Mouse (Mus musculus) c-Kit-positive CD71-negative TER-119-negative erythroid progenitor cells, embryonic 14.5 days (primary cell): ENCODE measurements around the gene Kpnb1.

Experiments used
- DNase-seq: peaks from one replicate; pipeline ENCODE4 v3.0.0-alpha.2; 2013; ENCODE audit warnings: low read depth

Kpnb1 gene

DNA sequence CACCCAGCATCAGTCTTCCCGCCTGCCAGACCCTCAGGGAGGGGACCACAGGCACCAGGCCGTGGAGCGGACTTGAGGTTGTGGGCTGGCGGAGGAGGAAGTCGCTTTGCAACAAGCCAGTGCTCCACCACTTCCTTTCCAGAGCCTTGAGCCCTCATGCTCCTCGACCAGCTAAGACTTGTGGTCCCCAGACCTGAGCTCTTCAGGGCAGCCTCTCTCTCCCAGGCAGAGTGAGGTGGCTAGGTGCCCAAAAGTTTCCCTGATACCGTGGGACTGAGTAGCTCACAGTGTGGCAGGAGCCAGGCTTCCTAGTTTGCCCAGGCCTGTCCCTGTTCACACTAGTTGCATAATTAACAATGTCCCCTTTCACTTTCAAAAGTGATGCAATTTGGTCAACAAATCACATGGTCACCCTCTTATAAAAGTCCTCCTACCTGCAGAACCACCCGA lies 45.5 kb downstream of the Kpnb1 start:
- no peak for DNase-seq

DNA sequence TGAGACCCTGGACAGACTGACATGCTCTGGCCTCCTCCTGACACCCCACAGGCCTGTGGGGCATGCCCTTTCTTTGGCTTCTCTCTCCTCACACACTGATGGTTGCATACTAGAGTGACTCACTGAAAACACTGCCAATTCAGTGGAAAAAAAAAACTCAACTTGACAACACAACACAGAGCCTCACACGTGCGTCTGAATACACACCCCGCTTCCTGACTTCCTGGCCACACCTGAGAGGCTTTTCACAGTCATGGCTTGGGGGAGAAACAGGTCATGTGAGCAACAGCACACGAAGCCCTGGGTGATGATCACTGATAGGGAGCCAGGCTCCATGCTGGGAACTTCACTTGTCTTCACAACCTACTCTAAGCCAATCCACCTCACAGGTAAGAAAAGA lies 46.9 kb downstream of the Kpnb1 start:
- no peak for DNase-seq

DNA sequence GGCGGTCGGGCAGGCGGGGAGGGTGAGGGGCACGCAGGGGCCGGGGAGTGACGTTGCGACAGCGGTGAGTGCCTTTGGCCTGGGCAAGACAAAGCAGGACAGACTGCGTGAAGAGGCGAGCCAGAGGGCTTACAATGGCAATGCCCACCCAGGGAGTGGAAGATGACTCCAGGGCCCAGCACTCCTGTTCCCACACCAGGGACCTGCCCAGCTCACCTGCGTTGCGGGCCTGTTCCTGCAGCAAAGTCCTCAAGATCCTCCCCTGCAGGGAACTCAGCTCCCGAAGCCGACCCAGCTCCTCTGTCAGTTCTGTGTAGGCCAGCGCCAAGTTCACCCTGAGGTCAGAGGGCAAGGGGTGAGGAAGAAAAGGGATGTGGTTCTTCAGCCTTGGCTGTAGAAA lies 48.4 kb downstream of the Kpnb1 start:
- no peak for DNase-seq

DNA sequence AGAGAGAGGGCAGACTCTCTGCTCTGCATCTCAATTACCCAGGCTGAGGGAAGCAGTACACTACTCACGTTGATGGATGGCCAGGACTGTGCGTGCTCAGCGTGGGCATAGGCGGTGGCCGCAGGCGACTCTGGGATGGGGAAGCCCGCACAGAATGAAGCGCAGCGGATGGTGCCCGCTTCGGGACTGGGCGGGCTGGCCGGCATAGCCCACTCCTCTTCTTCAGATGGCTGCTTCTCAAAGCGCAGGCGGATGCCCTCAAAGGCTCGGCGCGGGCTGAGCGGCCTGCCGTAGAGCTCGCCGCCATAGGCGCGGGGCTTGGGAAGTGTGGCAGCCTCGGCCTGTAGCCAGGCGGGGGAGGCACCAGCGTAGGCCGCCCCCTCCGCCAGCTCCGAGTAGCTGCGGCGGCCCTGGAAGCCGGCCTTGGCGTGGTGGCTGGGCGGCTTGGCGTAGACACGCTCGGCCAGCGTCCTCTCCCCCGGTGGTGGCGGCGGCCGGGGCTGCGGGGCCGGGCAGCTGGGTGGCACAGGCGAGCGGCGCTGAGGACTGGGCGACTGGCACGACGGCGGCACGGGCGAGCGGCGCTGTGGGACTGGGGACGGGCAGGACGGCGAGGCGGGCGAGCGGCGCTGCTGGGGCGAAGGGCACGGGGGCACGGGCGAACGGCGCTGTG lies 49.0 kb downstream of the Kpnb1 start:
- DNase-seq = no peak

DNA sequence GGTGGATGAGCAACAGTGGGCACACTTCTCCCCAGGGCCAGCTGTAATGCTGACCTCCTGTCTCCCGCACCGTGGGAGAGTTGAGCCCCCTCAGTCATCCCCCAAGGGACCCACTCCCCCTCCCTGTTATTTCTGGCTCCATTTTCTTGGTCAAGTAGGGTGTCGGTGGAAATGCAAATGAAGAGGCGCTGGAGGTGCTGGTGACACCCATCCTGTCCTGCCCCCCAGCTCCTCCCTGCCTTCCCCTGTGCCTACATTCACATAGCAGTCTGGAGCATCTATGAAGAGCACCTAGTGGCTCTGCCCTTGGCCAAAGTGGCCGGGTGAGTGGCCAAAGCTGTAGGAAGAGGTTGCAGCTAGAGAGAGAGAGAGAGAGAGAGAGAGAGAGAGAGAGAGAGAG lies 54.4 kb downstream of the Kpnb1 start:
- no peak for DNase-seq

DNA sequence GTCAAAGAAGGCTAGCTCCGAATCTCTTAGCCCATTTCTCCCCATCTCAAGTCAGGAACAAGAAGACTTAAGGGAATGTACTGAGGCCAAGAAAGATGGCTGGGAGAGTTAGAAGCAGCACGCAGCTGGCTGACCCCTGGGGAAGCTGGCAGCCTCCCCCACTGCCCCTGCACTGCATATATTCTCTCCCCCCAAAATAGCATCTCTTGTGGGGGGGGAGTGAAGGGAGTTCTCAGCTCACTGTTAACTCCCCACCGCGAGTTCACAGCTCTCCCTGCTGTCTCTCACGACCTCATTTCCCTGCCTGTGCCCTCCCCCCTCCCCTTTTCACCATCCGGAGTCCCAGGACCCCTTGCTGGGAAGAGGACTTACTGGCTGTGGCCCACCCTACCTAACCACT lies 55.5 kb downstream of the Kpnb1 start:
- DNase-seq = no peak

DNA sequence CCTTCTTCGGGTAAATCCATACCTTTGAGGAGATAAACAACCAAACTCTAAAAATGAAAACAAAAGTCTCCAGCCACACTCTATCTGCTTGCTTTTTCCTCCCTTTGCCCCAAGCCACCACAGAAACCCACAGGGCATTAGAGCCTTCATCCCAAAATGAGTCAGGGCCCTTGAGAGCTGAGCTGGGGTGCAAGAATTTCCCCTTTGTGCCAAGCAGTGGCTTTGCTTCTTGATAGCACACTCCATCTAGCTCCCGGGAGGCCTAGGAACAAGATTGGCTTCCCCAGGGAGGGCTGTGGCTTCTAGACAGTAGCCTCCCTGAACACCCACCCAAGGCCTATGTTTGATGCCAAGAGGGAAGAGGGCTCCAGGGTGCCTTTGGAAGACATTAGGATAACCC lies 56.0 kb downstream of the Kpnb1 start:
- no peak for DNase-seq

DNA sequence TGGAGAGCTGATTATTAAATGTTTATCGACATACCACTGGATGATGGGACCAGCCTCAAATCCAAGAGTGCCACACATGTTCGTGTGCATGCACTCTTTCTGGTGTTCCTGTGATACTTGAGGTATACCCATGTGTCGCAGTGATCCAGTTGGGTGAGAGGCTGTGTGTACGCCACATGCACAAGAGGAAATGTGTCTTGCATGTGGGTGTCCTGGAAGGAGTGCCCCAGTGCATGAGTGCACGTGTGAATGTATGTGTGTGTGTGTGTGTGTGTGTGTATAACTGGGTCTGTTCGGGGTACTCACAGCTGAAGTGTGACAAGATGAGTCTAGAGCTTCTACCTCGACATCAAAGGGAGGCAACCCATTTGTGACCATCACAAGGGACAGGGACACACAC lies 57.4 kb downstream of the Kpnb1 start:
- no peak for DNase-seq

DNA sequence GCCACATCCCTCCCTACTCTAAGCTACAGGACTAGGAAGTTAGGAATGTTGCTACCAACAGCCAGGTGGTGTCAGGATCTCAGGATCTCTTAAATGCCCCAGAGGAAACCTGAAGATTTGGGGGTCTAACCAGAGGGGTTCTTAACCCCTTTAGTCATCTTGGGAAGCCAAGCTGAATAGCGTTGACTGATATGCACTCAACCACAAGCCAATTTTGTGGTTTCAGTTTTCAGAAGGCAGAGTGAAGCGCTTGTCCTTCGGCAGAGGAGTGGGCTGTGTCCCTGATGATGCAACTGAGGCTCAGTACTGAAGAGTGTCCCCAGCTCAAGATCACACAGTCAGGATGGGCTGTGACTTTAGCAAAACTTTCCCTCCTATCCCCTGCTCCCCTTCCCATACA lies 58.7 kb downstream of the Kpnb1 start:
- no peak for DNase-seq

DNA sequence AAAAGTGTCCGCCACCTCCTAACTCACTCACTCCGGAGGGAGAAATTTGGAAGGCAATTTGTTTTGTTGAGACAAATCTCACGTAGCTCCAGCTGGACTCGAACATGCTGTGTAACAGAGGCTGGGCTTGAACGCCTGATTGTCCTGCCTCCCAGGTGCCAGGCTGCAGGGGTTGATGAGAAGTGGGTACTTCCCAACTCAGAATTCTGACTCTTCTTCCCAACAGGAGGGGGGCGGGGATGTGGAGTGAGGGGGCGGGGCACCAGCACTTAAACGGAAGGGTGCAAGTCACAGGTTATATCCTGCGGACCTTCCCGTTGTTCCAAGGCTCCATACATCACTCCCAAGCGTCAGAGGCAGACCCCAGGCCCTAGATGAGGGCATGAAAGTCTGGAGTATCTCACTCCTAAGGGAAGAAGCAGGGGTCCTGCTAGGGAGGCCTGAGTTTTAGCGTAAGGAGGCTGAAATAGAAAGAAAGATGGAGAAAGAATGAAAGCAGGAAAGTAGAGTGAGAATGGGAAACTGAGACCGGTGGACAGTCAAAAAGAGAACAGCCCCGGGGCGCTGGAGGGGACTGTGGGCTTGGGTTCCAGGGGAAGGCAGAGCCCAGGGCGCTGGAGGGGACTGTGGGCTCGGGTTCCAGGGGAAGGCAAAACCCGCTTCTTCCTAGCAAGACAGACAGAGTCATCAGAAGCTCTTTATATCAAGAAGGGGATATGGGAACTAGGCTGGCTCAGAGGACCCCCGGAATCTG lies 60.0 kb downstream of the Kpnb1 start:
- no peak for DNase-seq

DNA sequence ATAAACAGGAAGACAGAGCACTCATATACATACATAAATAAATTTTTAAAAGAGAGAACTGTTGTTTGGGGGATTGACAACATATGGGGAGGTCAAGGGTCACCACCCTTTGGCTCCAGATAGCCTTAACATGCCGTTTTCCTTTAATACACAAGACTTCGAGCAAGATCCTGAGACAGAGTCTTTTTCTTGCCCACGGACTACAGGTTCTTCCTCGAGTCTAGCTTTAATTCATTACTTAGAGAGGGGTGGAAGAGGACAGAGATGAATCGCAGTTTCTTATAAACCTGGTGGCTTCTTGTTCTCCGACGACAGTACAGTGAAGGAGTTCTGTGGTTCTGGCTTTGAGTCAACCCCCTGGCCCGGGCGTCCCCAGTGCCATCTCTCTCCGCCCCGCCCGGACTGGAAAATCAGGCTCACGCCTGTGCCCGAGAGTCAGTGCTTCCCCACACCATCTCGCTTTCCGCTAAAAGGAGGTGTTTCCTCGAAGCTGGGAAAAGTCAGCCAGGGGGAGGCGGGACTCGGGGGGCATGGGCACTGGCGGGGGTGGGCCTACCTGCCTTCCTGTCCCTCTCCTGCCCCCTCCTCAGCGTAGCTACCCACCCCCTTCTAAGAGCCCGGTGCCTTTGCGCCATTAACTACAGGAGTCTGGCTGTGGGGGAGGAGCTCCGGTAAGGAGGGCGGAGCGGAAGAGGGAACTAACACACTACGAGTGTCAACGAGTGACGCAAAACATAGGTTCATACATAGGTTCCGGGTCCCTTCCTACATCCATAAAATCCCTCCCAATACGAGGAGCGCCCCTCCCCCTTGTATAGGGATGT lies 60.8 kb downstream of the Kpnb1 start:
- DNase-seq = no peak

DNA sequence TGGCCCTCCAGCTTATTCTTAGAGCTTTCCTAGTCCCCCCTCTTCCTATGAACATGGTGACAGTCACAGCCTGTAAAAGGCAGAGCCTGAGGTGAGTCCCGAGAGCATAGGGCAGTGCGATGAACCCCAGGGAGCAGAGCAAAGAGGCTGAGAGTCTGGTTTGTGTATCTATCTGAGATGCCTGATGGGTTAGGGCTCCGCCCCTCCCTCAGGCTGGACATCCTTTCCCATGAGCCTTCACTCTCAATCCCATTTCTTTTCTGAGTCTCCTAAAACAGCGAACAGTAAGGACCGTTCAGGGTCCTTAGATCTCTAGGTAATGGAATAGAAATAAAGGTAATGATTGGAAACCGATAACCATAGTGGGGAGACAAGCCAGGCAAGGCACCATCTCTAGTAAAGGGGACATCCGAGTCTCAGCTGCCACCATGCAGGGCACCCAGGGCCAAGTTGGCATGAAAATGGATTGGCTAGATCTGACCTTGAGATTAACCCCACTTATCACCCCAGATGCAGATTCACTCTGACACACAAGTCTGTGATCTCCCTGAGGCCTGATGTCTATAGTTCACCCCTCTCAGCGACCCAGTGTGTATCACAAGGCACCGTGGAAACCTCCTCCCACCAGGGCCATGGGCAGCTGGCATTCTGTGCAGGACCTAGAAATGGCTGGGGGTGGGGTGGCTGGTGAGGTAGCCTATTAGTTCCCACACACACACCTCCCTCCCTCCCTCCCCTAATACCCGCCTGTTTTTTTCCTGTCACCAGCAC lies 63.2 kb downstream of the Kpnb1 start:
- no peak for DNase-seq

DNA sequence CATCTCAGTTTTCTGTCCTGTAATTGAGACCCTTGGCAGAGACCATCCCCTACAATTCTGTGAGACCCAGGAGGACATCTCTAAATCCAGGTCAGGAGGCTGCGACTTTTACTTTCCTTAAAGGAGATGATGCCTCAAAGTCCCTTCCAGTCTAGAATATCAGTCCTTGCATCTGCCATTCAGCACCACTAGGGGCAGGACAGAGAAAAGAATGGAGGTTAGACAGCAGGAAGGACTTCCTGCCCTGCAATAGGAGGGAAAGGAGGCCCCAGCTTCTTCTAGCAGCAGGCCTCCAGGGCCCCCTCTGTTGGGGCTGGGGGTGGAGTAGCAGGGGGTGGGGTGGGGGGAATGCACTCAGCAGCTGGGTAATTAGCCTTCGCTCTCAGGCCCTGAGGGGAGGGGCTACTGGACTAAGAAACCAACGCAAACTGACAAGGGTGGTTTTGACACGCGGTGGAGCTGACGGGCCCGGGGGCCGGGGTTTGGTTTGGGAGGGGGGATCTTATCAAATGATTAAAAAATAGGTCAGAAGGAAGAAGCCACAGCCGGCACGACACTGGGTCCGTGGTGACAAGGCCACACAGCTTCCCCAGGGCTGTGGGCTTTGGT lies 64.3 kb downstream of the Kpnb1 start:
- DNase-seq = no peak

DNA sequence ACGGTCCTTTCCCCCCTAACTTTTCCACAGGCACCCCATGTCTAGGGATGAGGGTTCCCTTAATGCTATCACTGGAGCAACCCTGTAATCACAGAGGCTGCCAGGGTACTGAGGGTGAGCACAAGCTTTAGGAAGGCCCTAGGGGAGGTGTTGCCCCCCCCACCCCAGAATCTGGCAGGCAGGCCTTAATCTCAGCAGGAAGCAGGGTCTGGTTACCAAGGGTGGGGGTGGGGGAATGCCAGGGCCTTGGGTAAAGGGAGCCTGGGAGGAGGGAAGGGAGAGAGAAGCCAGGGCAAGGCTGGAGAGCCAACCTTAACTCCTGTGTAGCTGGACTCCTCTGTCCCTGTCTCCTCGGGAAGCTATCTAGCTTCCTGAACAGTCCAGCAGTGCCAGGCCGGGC lies 67.0 kb downstream of the Kpnb1 start:
- no peak for DNase-seq

DNA sequence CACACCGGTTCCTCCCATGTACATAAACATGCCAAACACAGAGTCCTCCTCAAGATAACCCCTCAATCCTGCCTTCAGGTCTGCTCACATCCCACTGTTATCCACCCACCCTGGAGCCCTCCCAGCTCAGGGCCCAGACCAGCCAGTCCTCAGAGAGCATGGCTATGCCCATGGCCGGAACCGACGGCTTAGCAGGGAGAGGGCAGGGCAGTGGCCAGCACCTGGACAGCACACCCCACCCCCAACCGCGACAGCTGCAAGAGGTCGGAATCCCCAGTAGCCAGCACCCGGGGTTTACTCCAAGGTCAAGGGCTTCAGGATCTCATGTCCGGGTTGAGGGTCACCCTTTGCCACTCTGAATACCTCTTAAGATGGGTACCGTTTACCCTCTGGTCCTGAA lies 67.5 kb downstream of the Kpnb1 start:
- DNase-seq = no peak

DNA sequence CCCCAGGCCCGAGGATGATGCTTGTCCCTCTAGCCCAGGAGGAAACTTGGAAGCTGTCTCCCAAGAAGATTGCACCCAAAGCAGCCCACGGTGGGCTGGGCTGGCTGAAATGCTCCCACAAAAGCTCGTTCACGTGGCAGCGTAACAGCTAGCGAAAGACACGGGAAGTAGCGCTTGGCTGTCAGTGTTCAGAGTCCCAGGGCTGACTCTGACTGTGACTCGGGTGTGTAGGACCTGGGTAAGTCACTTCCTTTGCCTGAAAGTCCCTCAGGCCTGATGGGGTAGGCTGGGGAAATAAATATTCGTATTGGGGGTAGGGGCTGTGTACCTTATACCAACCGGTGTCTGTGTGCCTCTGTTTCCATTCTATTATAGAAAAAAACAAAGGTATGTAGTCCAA lies 71.9 kb downstream of the Kpnb1 start:
- no peak for DNase-seq

DNA sequence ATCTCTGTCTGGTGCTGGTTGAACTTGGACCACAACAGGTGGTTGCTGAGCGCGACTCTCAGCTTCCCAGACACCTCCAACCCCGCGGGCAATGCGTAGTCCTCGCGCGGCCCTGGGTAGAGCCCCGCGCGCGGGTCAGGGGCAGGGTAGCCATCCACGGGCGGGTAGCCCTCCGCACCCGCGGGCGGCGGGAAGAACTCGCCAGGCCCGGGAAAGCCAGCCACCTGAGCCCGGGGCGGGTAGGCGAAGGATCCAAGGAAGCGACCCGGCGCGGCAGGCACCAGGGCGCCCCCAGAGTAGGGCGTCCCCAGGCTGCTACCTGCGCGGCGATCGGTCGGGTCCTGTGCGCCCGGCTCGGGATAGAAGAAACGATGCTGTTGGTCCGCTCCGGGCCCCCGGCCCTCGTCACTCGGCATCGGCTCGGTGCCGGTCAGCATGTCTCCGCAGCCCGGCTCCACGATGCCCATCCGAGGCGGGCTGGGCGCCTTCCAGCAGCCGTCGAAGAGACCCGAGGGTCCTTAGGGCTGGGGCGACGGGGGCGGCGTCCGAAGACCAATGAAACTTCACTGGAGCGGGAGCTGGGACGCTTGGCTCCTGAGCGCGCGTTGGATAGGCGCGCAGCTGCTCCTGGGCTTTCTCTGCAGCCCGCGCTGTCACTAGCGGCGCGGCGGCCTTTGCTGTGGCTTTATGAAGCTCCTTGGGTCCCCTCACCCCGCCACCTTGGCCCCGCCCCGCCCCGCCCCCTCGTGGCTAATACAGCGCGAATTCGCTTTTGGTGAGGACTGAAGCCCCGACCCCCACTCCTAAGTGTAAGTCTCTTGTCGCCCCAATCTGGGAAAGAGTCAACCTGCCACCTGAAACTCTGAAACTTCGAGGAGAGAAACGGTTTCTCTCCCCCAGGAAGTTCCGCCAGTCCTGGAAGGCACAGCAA lies 72.7 kb downstream of the Kpnb1 start, which contains the start of gene Tbx21:
Tbx21 (minus strand) TSS at position 661 of the 931 bp plus-strand sequence.
- DNase-seq = no peak

DNA sequence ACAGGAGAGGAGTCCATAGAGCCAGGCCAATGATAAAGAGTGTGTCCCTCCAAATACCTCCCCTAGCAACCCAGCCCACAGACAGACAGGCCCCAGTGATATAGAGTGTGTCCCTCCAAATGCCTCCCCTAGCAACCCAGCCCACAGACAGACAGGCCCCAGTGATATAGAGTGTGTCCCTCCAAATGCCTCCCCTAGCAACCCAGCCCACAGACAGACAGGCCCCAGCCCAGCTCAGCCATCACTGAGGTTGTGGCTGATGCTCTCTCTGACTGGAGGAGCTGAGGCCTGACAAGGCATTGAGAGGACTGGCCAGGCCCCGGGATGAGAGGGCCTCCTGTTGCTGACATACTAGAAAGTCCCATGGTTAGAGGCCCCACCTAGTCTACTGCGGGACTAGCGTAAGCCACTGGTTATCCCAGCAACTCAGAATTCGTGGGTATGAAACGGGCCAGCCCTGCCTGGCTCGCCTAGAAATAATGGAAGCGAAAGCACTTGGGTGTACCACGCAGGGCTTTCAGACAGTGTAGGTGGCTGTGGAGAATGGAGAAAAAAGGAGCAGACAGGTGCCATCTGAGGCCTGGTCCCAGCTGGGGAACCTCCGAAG lies 75.1 kb downstream of the Kpnb1 start:
- DNase-seq = no peak
